Mouse (Mus musculus): ENCODE data around the gene Fam208a.

GRCm38 (mm10) chr14:27396424-27396823 lies 32.2 kb upstream of the Fam208a start:
- no peak for TF ChIP-seq HCFC1 (IDR thresholded peaks at IDR 0.05; ENCODE audit: borderline replicate concordance, insufficient read depth, low read length)
- no peak for TF ChIP-seq MAFK (IDR thresholded peaks at IDR 0.05; ENCODE audit: insufficient read depth, low read depth, low read length)

Data from ES-E14 (cell line).